Mouse (Mus musculus): ENCODE measurements around the gene Med9.

GRCm38 (mm10) chr11:59960476-59961337 lies 12.7 kb downstream of the Med9 start:
- TF ChIP-seq CTCF (IDR thresholded peaks at IDR 0.05) = no peak
- no peak for TF ChIP-seq POLR2A (IDR thresholded peaks at IDR 0.05; ENCODE audit: insufficient read depth, low read depth, low read length)
- TF ChIP-seq EP300 (IDR thresholded peaks at IDR 0.05; ENCODE audit: insufficient read depth, low read depth, low read length) = no peak
